Mouse (Mus musculus) liver, postnatal 0 days (tissue): ENCODE results near the gene Zfp467. TPM values are rescaled to one million over a fixed set of nuclear protein-coding genes. Genes with fewer than 3 reads are reported as not detected.

Experiments
- ATAC-seq: fragments of 200-750 bp; cut with Nextera tagmentation; 2 replicates; pipeline ENCODE4 v1.8.0; 2017; ENCODE audit warnings: mild to moderate bottlenecking, moderate library complexity
- DNase-seq: peaks from one replicate; pipeline ENCODE4 v3.0.0-alpha.2; 2016
- H3K27ac ChIP-seq: fragments of 300-500 bp; sonication (generic); 2 replicates; pipeline ENCODE4 v1.5.1; 2014; ENCODE audit warnings: antibody characterized with exemption, moderate library complexity, mild to moderate bottlenecking, low read depth
- H3K27me3 ChIP-seq: fragments of 300-500 bp; sonication (generic); 2 replicates; pipeline ENCODE4 v1.6.1; 2014; ENCODE audit warnings: low read length, control low read depth, mixed read lengths; ENCODE audit not compliant: insufficient read depth
- H3K36me3 ChIP-seq: fragments of 300-500 bp; sonication (generic); replicated peaks from 2 replicates; pipeline ENCODE4 v1.6.1; 2014; ENCODE audit warnings: mild to moderate bottlenecking, control low read depth, low read length, moderate library complexity, mixed read lengths; ENCODE audit not compliant: insufficient read depth
- H3K4me1 ChIP-seq: fragments of 300-500 bp; sonication (generic); 2 replicates; pipeline ENCODE4 v1.6.1; 2014; ENCODE audit warnings: antibody characterized with exemption, mild to moderate bottlenecking, control low read depth; ENCODE audit not compliant: insufficient read depth
- H3K4me2 ChIP-seq: fragments of 300-500 bp; sonication (generic); 2 replicates; pipeline ENCODE4 v1.6.1; 2014; ENCODE audit warnings: low read depth, mild to moderate bottlenecking, low read length, moderate library complexity, mixed read lengths
- H3K4me3 ChIP-seq: fragments of 300-500 bp; sonication (generic); 2 replicates; pipeline ENCODE4 v1.5.1; 2014; ENCODE audit warnings: low read depth, low read length
- H3K9ac ChIP-seq: fragments of 300-500 bp; sonication (generic); replicated peaks from 2 replicates; pipeline ENCODE4 v1.6.1; 2014; ENCODE audit warnings: mild to moderate bottlenecking, moderate library complexity
- H3K9me3 ChIP-seq: fragments of 300-500 bp; sonication (generic); 2 replicates; pipeline ENCODE4 v1.6.1; 2016; ENCODE audit warnings: mild to moderate bottlenecking, control low read depth, low read length, mixed read lengths
- CTCF ChIP-seq: sonication (generic); IDR thresholded peaks from 2 replicates; pipeline ENCODE4 v1.5.1; 2016; ENCODE audit warnings: antibody characterized with exemption, low read depth
- EP300 ChIP-seq: IDR thresholded peaks from 2 replicates; pipeline ENCODE4 v1.6.1; 2016; ENCODE audit warnings: antibody characterized with exemption, low read depth, mild to moderate bottlenecking
- WGBS: fragments of 180-500 bp; shearing (Covaris S2); extraction: QIAGEN DNeasy Blood & Tissue Kit; methylation state at CpG from one replicate; pipeline ENCODE4 v1.1.7; 2014; ENCODE audit not compliant: insufficient replicate concordance; 5-methylcytosine and 5-hydroxymethylcytosine counted together
- polyA plus RNA-seq: library from polyadenylated mRNA; unstranded; fragments of >200 nt; fragmentation: Nextera tagmentation; extraction: Ambion mirVana; gene quantifications from 2 replicates; pipeline ENCODE4 v1.2.1, GENCODE M21; 2015

Zfp467 gene
- 4.9 TPM in 2 replicates for polyA plus RNA-seq

DNA sequence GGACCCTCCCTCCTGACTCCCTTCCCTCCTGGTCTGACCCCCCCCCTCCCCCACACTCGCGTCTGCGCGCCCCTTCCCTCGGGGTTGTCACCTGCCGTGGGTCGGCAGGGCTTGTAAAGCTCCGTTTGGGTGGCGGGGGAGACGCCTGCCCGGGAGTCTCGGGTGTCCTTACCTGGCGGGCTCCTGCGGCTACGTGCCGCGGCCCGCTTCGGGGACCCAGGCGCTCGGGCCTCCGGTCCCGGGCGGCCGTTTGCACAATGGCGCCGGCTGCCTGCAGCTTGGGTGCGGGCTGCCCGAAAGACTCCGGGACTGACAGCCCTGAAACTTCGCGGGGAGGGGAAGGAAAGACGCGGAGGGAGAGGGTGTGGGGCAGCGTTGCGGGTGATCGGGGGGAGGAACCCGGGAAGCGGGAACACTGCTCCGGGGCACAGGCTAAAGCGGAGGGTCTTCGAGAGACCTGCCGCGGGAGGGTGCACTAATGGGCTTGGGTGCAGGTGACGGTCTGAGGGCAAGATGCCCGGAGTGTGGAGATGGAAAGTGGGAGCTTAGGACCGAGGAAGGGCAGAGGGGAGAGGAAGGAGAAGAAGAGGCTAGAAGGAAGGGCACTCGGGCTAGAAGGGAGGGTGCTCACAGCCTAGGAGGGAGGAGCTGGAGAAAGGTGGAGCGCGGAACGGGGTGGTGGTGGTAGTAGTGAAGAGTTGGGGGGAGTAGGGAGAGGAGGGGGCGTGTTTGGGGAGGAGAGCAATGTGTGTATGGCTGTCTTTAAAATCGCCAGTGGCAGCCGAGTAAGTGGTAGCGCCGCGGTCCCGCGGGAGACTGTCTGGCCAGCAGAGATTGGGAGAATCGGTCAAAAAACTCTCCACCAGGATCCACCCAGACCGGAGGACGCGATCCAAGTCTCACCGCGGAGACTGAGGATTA is at the start of gene Zfp467:
Zfp467 (minus strand) TSS at position 645 of the 921 bp plus-strand sequence.
- H3K4me1 ChIP-seq = peaks cover 2% of the 10 kb centered on the region; the same call in 1 of the 2 replicates
- 1% methylated on average over 62 of the region's 65 CpGs for WGBS
- H3K9me3 ChIP-seq = no peaks in the 10 kb centered on the region
- H3K27ac ChIP-seq = peak within 1 kb of the TSS; percentile 83
- peak within 1 kb of the TSS; percentile 63 for H3K4me3 ChIP-seq
- peak within 1 kb of the TSS; percentile 64 for H3K9ac ChIP-seq
- peak within 1 kb of the TSS; percentile 85 for H3K4me2 ChIP-seq
- DNase-seq = peak; percentile 44
- peaks cover 8% of the 10 kb centered on the region; the same call in 1 of the 2 replicates for H3K36me3 ChIP-seq
- H3K27me3 ChIP-seq = 0 out of 2 replicates have a peak, but pooled peaks cover 4% of the 10 kb centered on the region
- ATAC-seq = no peak
- TF ChIP-seq CTCF = no peak; the same call in 1 of the 2 replicates
- TF ChIP-seq EP300 = no peak

GRCm38 (mm10) chr6:48493136-48493730 is 47.6 kb upstream of the Zfp467 start:
- DNase-seq (no peak), ATAC-seq (no peak)
- H3K9ac ChIP-seq = no peak overlapping the region
- no peaks in the 10 kb centered on the region for H3K9me3 ChIP-seq
- H3K4me3 ChIP-seq = no peak overlapping the region
- no peaks in the 10 kb centered on the region for H3K4me1 ChIP-seq
- H3K36me3 ChIP-seq = no peaks in the 10 kb centered on the region
- H3K27ac ChIP-seq = no peak overlapping the region
- TF ChIP-seq CTCF = no peak
- TF ChIP-seq EP300 = no peak
- no peaks in the 10 kb centered on the region for H3K27me3 ChIP-seq
- 48% methylated on average over 8 of the region's 8 CpGs for WGBS
- no peak overlapping the region for H3K4me2 ChIP-seq

GRCm38 (mm10) chr6:48491361-48491760 is 45.7 kb upstream of the Zfp467 start:
- no peak for TF ChIP-seq CTCF
- no peak for TF ChIP-seq EP300
- no peak overlapping the region for H3K9ac ChIP-seq
- H3K4me2 ChIP-seq = no peak overlapping the region
- no peak for DNase-seq
- no peaks in the 10 kb centered on the region for H3K27me3 ChIP-seq
- no peak overlapping the region for H3K4me3 ChIP-seq
- no peak for ATAC-seq
- H3K4me1 ChIP-seq = no peaks in the 10 kb centered on the region
- WGBS = 51% methylated on average over 9 of the region's 9 CpGs
- no peaks in the 10 kb centered on the region for H3K36me3 ChIP-seq
- no peak overlapping the region for H3K27ac ChIP-seq
- H3K9me3 ChIP-seq = no peaks in the 10 kb centered on the region

GRCm38 (mm10) chr6:48489741-48490140 is 44.1 kb upstream of the Zfp467 start:
- DNase-seq (no peak), ATAC-seq (no peak)
- 84% methylated on average over 3 of the region's 3 CpGs for WGBS
- Histone ChIP-seq H3K4me3 (no peak overlapping the region), H3K9me3 (no peaks in the 10 kb centered on the region), H3K9ac (no peak overlapping the region), H3K4me1 (no peaks in the 10 kb centered on the region), H3K27me3 (no peaks in the 10 kb centered on the region), H3K36me3 (no peaks in the 10 kb centered on the region), H3K27ac (no peak overlapping the region), H3K4me2 (no peak overlapping the region)
- TF ChIP-seq EP300 (no peak), CTCF (no peak)

GRCm38 (mm10) chr6:48487747-48488725 is 42.4 kb upstream of the Zfp467 start:
- no peaks in the 10 kb centered on the region for H3K9me3 ChIP-seq
- H3K27ac ChIP-seq = no peak overlapping the region
- H3K4me3 ChIP-seq = no peak overlapping the region
- TF ChIP-seq CTCF = no peak
- H3K4me1 ChIP-seq = no peaks in the 10 kb centered on the region
- H3K36me3 ChIP-seq = no peaks in the 10 kb centered on the region
- 0 out of 2 replicates have a peak overlapping the region, but pooled peaks have one; percentile 26 for H3K4me2 ChIP-seq
- DNase-seq = no peak
- ATAC-seq = no peak
- WGBS = 11% methylated on average over 14 of the region's 25 CpGs
- H3K9ac ChIP-seq = no peak overlapping the region
- no peaks in the 10 kb centered on the region for H3K27me3 ChIP-seq
